Mouse (Mus musculus): ENCODE results near the gene Gm2237.
"Not testable (repeated sequence)": the region's sequence is repeated elsewhere in the genome, so short reads cannot be mapped to it uniquely, and the experiment has no call there.

Gm2237 gene

DNA sequence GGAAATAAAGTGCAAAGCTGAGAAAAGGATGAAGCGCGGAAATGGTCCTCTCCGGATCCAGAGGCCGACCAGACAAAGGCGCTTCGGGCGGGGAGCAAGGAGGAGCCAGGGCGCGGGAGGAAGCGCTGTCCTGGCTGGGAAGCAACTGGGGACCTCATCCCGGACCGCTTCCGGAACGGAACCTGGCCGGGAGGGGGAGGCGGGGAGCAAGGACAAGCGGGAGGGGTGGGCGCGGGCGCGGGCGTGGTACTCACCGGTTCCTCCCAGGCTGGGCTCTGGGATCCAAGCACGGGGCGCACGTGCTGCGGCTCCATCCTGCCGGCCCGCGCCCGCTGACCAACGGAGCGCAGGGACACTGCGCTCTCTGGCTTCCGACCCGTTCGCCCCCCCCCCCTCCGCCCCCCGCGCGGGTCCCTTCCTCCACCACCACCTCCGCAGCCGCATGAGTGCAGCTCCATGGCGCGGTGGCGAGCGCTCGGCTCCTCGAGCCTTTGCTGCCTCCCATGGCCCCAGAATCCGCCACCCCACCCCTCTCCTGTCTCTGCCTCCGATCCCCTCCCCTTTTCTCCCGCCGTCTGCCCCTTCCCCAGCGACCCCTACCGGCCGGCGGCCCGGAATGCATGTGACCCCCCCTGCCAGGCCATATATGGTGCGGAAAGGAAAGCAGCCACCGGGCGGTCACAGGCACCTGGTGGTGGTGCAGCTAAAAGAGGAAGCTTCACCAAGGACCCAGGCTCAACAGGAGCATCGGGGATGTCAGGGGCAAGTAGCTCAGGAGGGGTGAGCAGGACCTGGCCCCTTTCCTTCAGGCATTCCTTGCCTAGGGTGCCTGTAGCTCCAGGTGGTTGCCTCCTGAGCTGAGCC lies at the start of gene Gm2237:
Gene Gm2237 (minus strand): TSS at position 332 of the 864 bp plus-strand sequence.
- in situ Hi-C loops (cut with MboI, MseI), result not testable (repeated sequence)

- in situ Hi-C loops (cut with MboI, MseI), result not testable (repeated sequence)
Observed at GRCm38 (mm10) chr14:19602481-19602880, 17.5 kb upstream of the Gm2237 start, which contains the start of gene Gm5458. Gm5458 (minus strand) TSS chr14:19602581.

DNA sequence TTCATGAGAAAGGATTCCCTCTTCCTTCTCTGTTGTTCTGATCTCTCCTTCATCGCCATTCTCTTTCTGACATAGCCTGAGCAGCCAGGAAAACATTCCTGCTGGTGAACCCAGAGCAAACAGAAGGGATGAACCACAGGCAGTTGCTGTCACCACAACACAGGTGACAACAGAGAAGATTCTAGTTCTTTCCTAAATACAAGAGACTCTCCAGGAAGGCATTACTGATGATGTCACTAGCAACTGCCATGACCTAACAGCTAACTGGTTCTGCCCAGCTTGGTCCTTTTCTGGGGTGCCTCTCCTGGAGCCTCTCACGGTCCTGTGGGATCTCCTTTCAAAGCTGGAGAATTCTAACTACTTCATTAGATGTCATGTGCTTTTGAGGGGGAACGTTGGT lies 35.1 kb downstream of the Gm2237 start, which contains the start of gene Gm2244:
Gene Gm2244 (minus strand): TSS at position 101 of the 400 bp plus-strand sequence.
- in situ Hi-C loops (cut with MboI, MseI), result not testable (repeated sequence)

Data from T-helper 17 cell (primary cell).